Mouse (Mus musculus): Measurements from ENCODE around the gene Pdlim4.

Gene Pdlim4

GRCm38 (mm10) chr11:54068520-54069371, at the start of gene Pdlim4:
Gene Pdlim4, minus strand, starts transcription at chr11:54069014.
- in situ Hi-C loops (cut with MboI; ENCODE audit: low pct_unique_long_range_greater_than_20kb in 1 of 2, low sequenced_read_pairs in 2 of 2, unreplicated experiment in 1 of 2), result no loop called here

GRCm38 (mm10) chr11:54117096-54117495, 48.3 kb upstream of the Pdlim4 start:
- in situ Hi-C loops (cut with MboI; ENCODE audit: low pct_unique_long_range_greater_than_20kb in 1 of 2, low sequenced_read_pairs in 2 of 2, unreplicated experiment in 1 of 2), result no loop called here

GRCm38 (mm10) chr11:54116406-54116805, 47.6 kb upstream of the Pdlim4 start:
- in situ Hi-C loops (cut with MboI; ENCODE audit: low pct_unique_long_range_greater_than_20kb in 1 of 2, low sequenced_read_pairs in 2 of 2, unreplicated experiment in 1 of 2), result no loop called here

GRCm38 (mm10) chr11:54115911-54116310, 47.1 kb upstream of the Pdlim4 start:
- in situ Hi-C loops (cut with MboI; ENCODE audit: low pct_unique_long_range_greater_than_20kb in 1 of 2, low sequenced_read_pairs in 2 of 2, unreplicated experiment in 1 of 2), result no loop called here

- in situ Hi-C loops (cut with MboI; ENCODE audit: low pct_unique_long_range_greater_than_20kb in 1 of 2, low sequenced_read_pairs in 2 of 2, unreplicated experiment in 1 of 2), result no loop called here
These were observed 46.5 kb upstream of the Pdlim4 start for GRCm38 (mm10) chr11:54115301-54115700.

- in situ Hi-C loops (cut with MboI; ENCODE audit: low pct_unique_long_range_greater_than_20kb in 1 of 2, low sequenced_read_pairs in 2 of 2, unreplicated experiment in 1 of 2), result no loop called here
These were observed 45.9 kb upstream of the Pdlim4 start for GRCm38 (mm10) chr11:54114746-54115145.

- in situ Hi-C loops (cut with MboI; ENCODE audit: low pct_unique_long_range_greater_than_20kb in 1 of 2, low sequenced_read_pairs in 2 of 2, unreplicated experiment in 1 of 2), result no loop called here
These were observed 44.5 kb upstream of the Pdlim4 start for GRCm38 (mm10) chr11:54113352-54113751.

GRCm38 (mm10) chr11:54112920-54113319, 44.1 kb upstream of the Pdlim4 start:
- in situ Hi-C loops (cut with MboI; ENCODE audit: low pct_unique_long_range_greater_than_20kb in 1 of 2, low sequenced_read_pairs in 2 of 2, unreplicated experiment in 1 of 2), result no loop called here

- in situ Hi-C loops (cut with MboI; ENCODE audit: low pct_unique_long_range_greater_than_20kb in 1 of 2, low sequenced_read_pairs in 2 of 2, unreplicated experiment in 1 of 2), result no loop called here
These were observed 43.3 kb upstream of the Pdlim4 start for GRCm38 (mm10) chr11:54111976-54112741.

GRCm38 (mm10) chr11:54111291-54111690, 42.5 kb upstream of the Pdlim4 start:
- in situ Hi-C loops (cut with MboI; ENCODE audit: low pct_unique_long_range_greater_than_20kb in 1 of 2, low sequenced_read_pairs in 2 of 2, unreplicated experiment in 1 of 2), result no loop called here

GRCm38 (mm10) chr11:54108894-54109293, 40.1 kb upstream of the Pdlim4 start:
- in situ Hi-C loops (cut with MboI; ENCODE audit: low pct_unique_long_range_greater_than_20kb in 1 of 2, low sequenced_read_pairs in 2 of 2, unreplicated experiment in 1 of 2), result no loop called here

- in situ Hi-C loops (cut with MboI; ENCODE audit: low pct_unique_long_range_greater_than_20kb in 1 of 2, low sequenced_read_pairs in 2 of 2, unreplicated experiment in 1 of 2), result no loop called here
These were observed 39.3 kb upstream of the Pdlim4 start for GRCm38 (mm10) chr11:54108131-54108530.

- in situ Hi-C loops (cut with MboI; ENCODE audit: low pct_unique_long_range_greater_than_20kb in 1 of 2, low sequenced_read_pairs in 2 of 2, unreplicated experiment in 1 of 2), result no loop called here
These were observed 38.4 kb upstream of the Pdlim4 start for GRCm38 (mm10) chr11:54107239-54107638.

GRCm38 (mm10) chr11:54106676-54107075, 37.9 kb upstream of the Pdlim4 start:
- in situ Hi-C loops (cut with MboI; ENCODE audit: low pct_unique_long_range_greater_than_20kb in 1 of 2, low sequenced_read_pairs in 2 of 2, unreplicated experiment in 1 of 2), result no loop called here

GRCm38 (mm10) chr11:54105011-54105410, 36.2 kb upstream of the Pdlim4 start:
- in situ Hi-C loops (cut with MboI; ENCODE audit: low pct_unique_long_range_greater_than_20kb in 1 of 2, low sequenced_read_pairs in 2 of 2, unreplicated experiment in 1 of 2), result no loop called here

GRCm38 (mm10) chr11:54102706-54103449, 34.1 kb upstream of the Pdlim4 start:
- in situ Hi-C loops (cut with MboI; ENCODE audit: low pct_unique_long_range_greater_than_20kb in 1 of 2, low sequenced_read_pairs in 2 of 2, unreplicated experiment in 1 of 2), result no loop called here

- in situ Hi-C loops (cut with MboI; ENCODE audit: low pct_unique_long_range_greater_than_20kb in 1 of 2, low sequenced_read_pairs in 2 of 2, unreplicated experiment in 1 of 2), result no loop called here
These were observed 32.9 kb upstream of the Pdlim4 start for GRCm38 (mm10) chr11:54101701-54102100.

- in situ Hi-C loops (cut with MboI; ENCODE audit: low pct_unique_long_range_greater_than_20kb in 1 of 2, low sequenced_read_pairs in 2 of 2, unreplicated experiment in 1 of 2), result no loop called here
These were observed 32.1 kb upstream of the Pdlim4 start for GRCm38 (mm10) chr11:54100692-54101591.
